In the genomic region with DNA sequence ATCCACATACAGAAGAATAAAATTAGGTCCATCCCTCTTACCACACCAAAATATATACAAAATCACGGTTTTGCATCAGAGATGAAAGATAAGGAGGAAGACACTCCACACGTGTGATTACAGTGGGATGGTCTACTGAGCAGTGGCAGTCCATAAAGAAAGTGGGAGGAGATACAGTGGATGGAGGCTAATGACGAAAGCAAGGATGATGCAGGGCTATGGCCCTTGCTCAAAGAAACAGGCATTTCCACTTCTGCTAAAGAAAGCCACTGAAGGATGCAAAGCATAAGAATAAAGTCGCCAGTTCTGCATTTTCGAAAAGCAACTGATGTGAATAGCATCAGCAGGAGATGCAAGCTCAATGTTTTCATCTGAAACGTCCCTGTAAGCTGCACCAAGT, we compare ENCODE assay signal across 15 mouse cellular contexts.
A peak's percentile ranks its signal among the peaks of the same experiment; 100 is the strongest.
DNase-seq lines count a peak whose midpoint lies in the region; ATAC-seq lines count a peak whose summit lies in the region.
"Had no signal": no experiment of that assay in that cellular context is flagged by ENCODE, and none has a peak within 500 bp of the region (broad histone marks: within the 10 kb centered on the region; RNA-seq: fewer than 3 reads in every experiment).

No protein-coding gene starts in this region.

- DNase-seq in A20 (ENCODE audit: low read depth, low spot score): peak; percentile 9
- no peak for DNase-seq in cerebellum, adult 18-20 months
- DNase-seq in gastrocnemius, postnatal 10 days: no peak
- DNase-seq: adrenal gland, adult 8-10 months; adrenal gland, postnatal 25 days; cerebellum, adult 11 months; cerebellum, adult 2 months; cerebellum, adult 9-10 months; cerebellum, postnatal 10 days; cerebellum, postnatal 25 days; embryo, embryonic 11 days had no signal

- ATAC-seq in granulocyte monocyte progenitor cell, adult 5-6 weeks (replicated peaks; ENCODE audit: poor library complexity, severe bottlenecking): peak; percentile 88
- peak; percentile 84 for ATAC-seq in megakaryocyte progenitor cell, adult 5-6 weeks (replicated peaks; ENCODE audit: poor library complexity)
- ATAC-seq: forebrain, embryonic 14.5 days; forebrain, embryonic 16.5 days had no signal
